Mouse (Mus musculus): ENCODE results near the gene Zmynd10. TPM values are rescaled to one million over a fixed set of nuclear protein-coding genes. Genes with fewer than 3 reads are reported as not detected.

Zmynd10 gene
- 6.0 and 6.7 TPM in 2 replicates for polyA plus RNA-seq (2012; rRNA removed)

DNA sequence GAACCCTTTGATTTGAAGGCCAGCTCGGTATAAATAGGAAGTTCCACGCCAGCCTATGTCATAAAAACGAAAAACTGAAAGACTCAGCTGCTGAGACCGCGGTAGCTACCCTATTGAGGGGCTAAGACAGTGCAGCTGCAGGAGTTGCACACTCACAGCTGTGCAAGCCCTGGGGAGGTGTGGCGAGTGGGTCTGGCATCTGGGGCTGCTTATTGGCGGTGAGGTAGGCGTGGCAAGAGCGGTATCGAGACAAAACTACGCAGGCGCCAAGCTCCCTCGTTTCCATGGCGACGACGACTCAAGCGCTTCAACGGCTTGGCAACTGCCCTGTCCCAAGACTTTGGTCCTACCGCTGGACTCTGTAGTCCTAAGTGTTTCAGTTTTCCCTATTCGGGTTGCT lies at the start of gene Zmynd10:
TSS of gene Zmynd10 (plus strand) at position 273 of the 400 bp plus-strand sequence.
- TF ChIP-seq CTCF (IDR thresholded peaks at IDR 0.05; ENCODE audit: extremely low read depth, insufficient read depth, low read length) (no peak), POLR2A (IDR thresholded peaks at IDR 0.05; ENCODE audit: extremely low read depth, insufficient read depth, low read length) (peak; percentile 40; the same call in 1 of the 2 replicates)
- Histone ChIP-seq H3K27ac (ENCODE audit: insufficient read depth, low read length) (no peak within 1 kb of the TSS), H3K4me1 (ENCODE audit: control insufficient read depth, insufficient read depth, low read length) (0 out of 2 replicates have a peak, but pooled peaks cover 1% of the 10 kb centered on the region), H3K4me3 (ENCODE audit: insufficient read depth, low read length) (peak within 1 kb of the TSS; percentile 7)

GRCm38 (mm10) chr9:107500708-107501286 lies 46.3 kb upstream of the Zmynd10 start:
- Histone ChIP-seq H3K27ac (ENCODE audit: insufficient read depth, low read length) (no peak overlapping the region), H3K4me3 (ENCODE audit: insufficient read depth, low read length) (no peak overlapping the region), H3K4me1 (ENCODE audit: control insufficient read depth, insufficient read depth, low read length) (no peaks in the 10 kb centered on the region)
- TF ChIP-seq CTCF (IDR thresholded peaks at IDR 0.05; ENCODE audit: extremely low read depth, insufficient read depth, low read length) (no peak), POLR2A (IDR thresholded peaks at IDR 0.05; ENCODE audit: extremely low read depth, insufficient read depth, low read length) (no peak)

- Histone ChIP-seq H3K4me3 (ENCODE audit: insufficient read depth, low read length) (no peak overlapping the region), H3K4me1 (ENCODE audit: control insufficient read depth, insufficient read depth, low read length) (no peaks in the 10 kb centered on the region), H3K27ac (ENCODE audit: insufficient read depth, low read length) (no peak overlapping the region)
- TF ChIP-seq CTCF (IDR thresholded peaks at IDR 0.05; ENCODE audit: extremely low read depth, insufficient read depth, low read length) (no peak), POLR2A (IDR thresholded peaks at IDR 0.05; ENCODE audit: extremely low read depth, insufficient read depth, low read length) (no peak)
These were observed 44.8 kb upstream of the Zmynd10 start for GRCm38 (mm10) chr9:107502131-107502846.

DNA sequence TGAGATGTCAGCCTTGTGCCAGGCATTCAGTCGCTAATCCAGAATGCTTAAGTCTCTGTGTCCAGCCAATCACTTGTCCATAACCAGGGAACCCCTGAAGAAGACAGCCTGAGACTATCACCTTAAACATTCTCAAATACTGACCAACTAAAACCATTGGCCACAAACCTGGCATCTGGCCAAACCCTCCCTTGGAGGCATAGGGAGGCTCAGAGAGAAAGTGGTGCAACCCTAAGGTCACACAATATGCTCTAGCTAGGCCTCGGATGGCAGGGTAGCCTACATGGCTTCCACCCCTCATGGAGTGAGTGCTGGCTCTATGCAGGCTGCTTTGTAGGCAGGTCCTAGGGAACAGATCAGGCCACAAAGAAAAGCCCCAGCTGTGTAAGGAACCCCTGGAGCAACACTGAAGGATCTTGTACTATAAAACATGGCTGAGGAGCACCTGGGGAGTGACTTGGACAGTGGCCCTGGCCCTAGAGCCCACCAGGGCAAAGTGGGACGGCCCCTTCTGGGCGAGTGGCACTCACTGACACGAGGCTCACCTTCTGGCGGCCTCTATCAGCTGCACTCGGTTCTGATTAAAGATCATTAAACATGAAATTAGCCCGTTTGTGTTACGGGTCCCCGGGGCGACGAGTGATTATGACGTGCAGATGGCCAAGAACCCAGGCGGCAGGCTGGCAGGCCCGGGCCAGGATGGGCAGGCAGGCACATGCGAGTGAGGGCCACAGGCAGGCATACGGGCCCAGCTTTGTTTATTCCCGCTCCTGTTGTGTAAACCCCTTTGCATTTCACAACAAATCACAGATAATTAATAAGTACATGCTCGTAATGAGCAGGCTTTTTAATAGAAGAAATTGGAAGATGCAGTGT lies 42.2 kb upstream of the Zmynd10 start:
- Histone ChIP-seq H3K27ac (ENCODE audit: insufficient read depth, low read length) (no peak overlapping the region), H3K4me3 (ENCODE audit: insufficient read depth, low read length) (no peak overlapping the region), H3K4me1 (ENCODE audit: control insufficient read depth, insufficient read depth, low read length) (no peaks in the 10 kb centered on the region)
- no peak for TF ChIP-seq CTCF (IDR thresholded peaks at IDR 0.05; ENCODE audit: extremely low read depth, insufficient read depth, low read length)
- TF ChIP-seq POLR2A (IDR thresholded peaks at IDR 0.05; ENCODE audit: extremely low read depth, insufficient read depth, low read length), result no peak

GRCm38 (mm10) chr9:107508266-107508665 lies 38.8 kb upstream of the Zmynd10 start:
- no peak overlapping the region for H3K4me3 ChIP-seq (ENCODE audit: insufficient read depth, low read length)
- H3K27ac ChIP-seq (ENCODE audit: insufficient read depth, low read length), result no peak overlapping the region
- TF ChIP-seq CTCF (IDR thresholded peaks at IDR 0.05; ENCODE audit: extremely low read depth, insufficient read depth, low read length), result no peak
- TF ChIP-seq POLR2A (IDR thresholded peaks at IDR 0.05; ENCODE audit: extremely low read depth, insufficient read depth, low read length), result no peak
- no peaks in the 10 kb centered on the region for H3K4me1 ChIP-seq (ENCODE audit: control insufficient read depth, insufficient read depth, low read length)

DNA sequence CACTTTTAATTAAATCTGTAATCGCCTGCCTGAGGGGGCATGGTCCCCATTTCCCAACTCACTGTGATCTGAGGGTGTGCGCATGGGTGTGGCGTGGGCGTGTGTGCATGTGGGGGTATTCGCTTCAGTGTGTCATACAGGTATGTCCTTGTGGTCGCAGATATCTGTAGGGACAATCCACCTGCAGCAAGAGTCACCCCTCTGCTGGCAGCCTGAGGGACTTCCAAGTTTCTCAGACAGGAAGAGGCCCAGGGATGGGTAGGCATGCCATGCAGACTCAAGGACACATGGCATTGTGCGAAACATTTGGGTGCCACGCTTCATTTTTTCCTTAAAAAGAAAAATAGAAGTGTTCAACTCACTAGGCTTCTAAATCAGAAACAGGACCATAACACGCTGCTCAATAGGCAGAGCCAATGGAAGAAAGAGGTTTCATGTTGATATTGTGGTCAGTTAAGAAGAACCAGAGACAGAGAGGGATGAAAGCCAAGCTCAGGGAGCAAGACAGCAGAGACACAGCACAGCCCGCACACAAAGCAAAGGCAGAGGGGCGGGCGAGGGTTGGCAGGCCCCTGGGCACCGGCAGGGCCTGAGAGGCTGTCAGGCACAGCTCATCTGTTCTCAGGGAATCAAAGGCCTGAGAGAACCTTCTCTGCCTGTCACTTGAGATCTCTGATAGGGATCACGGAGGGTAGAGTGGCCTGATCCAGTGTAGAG lies 36.6 kb upstream of the Zmynd10 start:
- TF ChIP-seq POLR2A (IDR thresholded peaks at IDR 0.05; ENCODE audit: extremely low read depth, insufficient read depth, low read length) (no peak), CTCF (IDR thresholded peaks at IDR 0.05; ENCODE audit: extremely low read depth, insufficient read depth, low read length) (no peak)
- H3K27ac ChIP-seq (ENCODE audit: insufficient read depth, low read length), result no peak overlapping the region
- H3K4me3 ChIP-seq (ENCODE audit: insufficient read depth, low read length), result no peak overlapping the region
- H3K4me1 ChIP-seq (ENCODE audit: control insufficient read depth, insufficient read depth, low read length), result no peaks in the 10 kb centered on the region

DNA sequence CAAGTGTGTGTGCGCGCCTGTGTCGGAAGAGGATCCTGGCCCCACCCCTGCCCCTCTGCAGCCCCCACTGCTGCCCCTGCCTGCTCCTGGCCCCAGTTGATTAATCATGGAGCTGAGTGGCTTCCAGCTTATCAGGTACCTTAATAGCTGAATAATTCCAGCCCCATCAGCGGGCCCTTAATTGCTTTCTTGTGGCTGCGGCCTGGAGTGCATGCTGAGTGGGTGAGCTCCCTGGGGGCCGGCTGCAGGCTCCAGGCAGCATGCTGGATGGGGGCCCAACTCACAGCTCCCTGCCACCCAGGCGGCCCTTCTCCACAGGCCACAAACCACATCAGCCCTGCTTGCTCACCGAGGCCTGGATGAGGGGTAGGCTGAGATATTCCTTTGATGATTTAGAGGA lies 35.7 kb upstream of the Zmynd10 start:
- H3K4me1 ChIP-seq (ENCODE audit: control insufficient read depth, insufficient read depth, low read length), result no peaks in the 10 kb centered on the region

GRCm38 (mm10) chr9:107512326-107512725 lies 34.8 kb upstream of the Zmynd10 start:
- TF ChIP-seq POLR2A (IDR thresholded peaks at IDR 0.05; ENCODE audit: extremely low read depth, insufficient read depth, low read length) (no peak), CTCF (IDR thresholded peaks at IDR 0.05; ENCODE audit: extremely low read depth, insufficient read depth, low read length) (no peak)
- no peaks in the 10 kb centered on the region for H3K4me1 ChIP-seq (ENCODE audit: control insufficient read depth, insufficient read depth, low read length)
- no peak overlapping the region for H3K27ac ChIP-seq (ENCODE audit: insufficient read depth, low read length)
- no peak overlapping the region for H3K4me3 ChIP-seq (ENCODE audit: insufficient read depth, low read length)

More for the DNA sequence above, 35.7 kb upstream of the Zmynd10 start:
- Histone ChIP-seq H3K27ac (ENCODE audit: insufficient read depth, low read length) (no peak overlapping the region), H3K4me3 (ENCODE audit: insufficient read depth, low read length) (no peak overlapping the region)
- no peak for TF ChIP-seq POLR2A (IDR thresholded peaks at IDR 0.05; ENCODE audit: extremely low read depth, insufficient read depth, low read length)
- TF ChIP-seq CTCF (IDR thresholded peaks at IDR 0.05; ENCODE audit: extremely low read depth, insufficient read depth, low read length), result no peak
